Mouse (Mus musculus): ENCODE results near the gene Anapc7. TPM values are rescaled to one million over a fixed set of nuclear protein-coding genes. Genes with fewer than 3 reads are reported as not detected.

The Anapc7 gene
- 39.5 TPM for total RNA-seq (2023)

DNA sequence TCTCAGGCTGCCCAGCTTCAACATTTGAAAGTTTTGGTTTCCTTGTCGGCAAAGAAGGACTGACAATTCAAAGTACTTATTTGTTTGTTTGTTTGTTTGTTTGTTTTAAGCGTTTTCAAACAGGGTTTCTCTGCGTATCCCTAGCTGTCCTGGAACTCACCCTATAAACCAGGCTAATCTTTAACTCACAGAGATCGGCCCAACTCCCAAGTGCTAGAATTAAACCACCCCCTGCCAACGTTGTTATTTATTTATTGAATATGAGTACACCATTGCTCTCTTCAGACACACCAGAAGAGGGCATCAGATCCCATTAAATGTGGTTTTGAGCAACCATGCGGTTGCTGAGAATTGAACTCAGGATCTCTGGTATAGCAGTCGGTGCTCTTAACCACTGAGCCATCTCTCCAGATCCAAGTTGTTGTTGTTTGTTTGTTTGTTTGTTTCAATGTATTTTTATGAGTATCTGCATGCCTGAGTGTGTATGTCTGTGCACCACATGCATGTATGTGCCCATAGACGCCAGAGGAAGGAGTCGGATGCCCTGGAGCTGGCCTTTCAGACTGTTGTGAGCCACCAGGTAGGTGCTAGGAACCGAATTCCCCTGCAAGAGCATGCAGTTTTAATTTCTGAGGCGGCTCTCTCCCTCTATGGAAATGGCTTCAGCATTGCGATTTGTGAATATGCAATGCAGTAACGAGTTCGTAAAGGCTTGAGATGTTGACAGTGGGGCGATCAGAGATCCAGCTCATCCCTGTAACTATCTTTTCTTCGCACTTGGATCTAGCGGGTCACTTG, at the start of gene Anapc7:
TSS of gene Anapc7 (plus strand) at position 423 of the 798 bp plus-strand sequence.

DNA sequence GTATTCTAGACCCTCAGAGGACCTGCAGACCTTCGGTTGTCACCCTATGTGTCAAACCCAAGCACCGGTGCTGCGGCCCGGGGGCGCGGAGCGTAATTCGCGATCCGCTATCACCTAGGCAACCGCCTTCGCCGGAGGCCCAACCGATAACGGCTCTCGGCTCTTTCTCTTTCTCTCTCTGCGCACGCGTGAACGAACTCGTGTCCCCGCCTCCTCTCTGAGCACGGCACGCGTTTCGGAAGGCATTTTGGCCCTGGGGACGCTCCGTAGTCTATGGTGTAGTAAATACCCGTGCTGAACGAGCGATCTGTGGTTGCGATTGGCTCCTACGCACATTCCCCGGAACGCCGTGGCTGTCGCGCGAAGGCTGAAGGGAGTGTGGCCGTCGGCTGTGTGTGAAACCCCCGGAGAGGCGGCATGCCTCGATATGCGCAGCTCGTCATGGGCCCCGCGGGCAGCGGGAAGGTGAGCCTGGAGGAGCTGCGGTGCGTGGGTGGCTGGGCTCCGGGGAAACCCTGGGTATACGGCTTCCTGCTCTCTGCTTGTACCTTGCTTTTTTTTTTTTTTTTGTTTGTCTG, 49.2 kb upstream of the Anapc7 start, which contains the start of gene Fam216a:
TSS of gene Fam216a (minus strand) at position 173 of the 578 bp plus-strand sequence.

DNA sequence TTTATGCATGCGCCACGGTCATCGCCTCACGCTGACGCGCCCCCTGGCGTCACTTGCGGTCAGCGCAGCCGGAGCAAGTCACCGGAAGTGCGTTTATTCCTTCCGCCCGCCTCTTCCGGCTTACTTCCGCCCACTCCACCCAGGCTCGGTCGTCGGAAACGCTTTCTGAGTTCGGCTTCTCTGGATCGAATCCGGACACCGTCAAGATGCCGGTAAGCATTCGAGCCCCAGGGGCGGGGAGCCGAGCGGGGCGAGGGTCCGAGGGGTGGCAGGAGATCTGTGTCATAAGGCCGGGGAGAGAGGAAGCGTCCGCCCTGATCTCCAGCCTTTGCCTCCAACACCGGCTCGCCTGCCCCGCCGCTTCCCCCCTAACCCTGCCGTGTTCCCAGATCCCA, 29.7 kb upstream of the Anapc7 start, which contains the start of gene Arpc3:
TSS of gene Arpc3 (plus strand) at position 93 of the 395 bp plus-strand sequence.

Other genes starting within 250 kb of the Anapc7 start
- gene Hvcn1, start 214.9 kb upstream of the Anapc7 start, total RNA-seq (2023) = 114 TPM
- gene Tctn1, start 157.2 kb upstream of the Anapc7 start, total RNA-seq (2023) = 5.5 TPM
- gene Pptc7, start 137.3 kb upstream of the Anapc7 start, total RNA-seq (2023) = 35.1 TPM
- 6.4 TPM for gene Rad9b, start 67.5 kb upstream of the Anapc7 start, total RNA-seq (2023)
- gene Vps29, start 67.3 kb upstream of the Anapc7 start, total RNA-seq (2023) = 50.7 TPM
- gene Gpn3, start 49.8 kb upstream of the Anapc7 start, total RNA-seq (2023) = 45.2 TPM
- gene Fam216a, start 49.3 kb upstream of the Anapc7 start, total RNA-seq (2023) = 9.4 TPM
- gene Arpc3, start 29.8 kb upstream of the Anapc7 start, total RNA-seq (2023) = 241 TPM
- 62.9 TPM for gene Atp2a2, start 80.5 kb downstream of the Anapc7 start, total RNA-seq (2023)
- gene Ift81, start 192.8 kb downstream of the Anapc7 start, total RNA-seq (2023) = 2.4 TPM
- gene P2rx7, start 222.2 kb downstream of the Anapc7 start, total RNA-seq (2023) = 14.8 TPM

Data from CD8-positive naive resting alpha-beta T cell, adult 57 days (primary cell).